Mouse (Mus musculus): ENCODE measurements around the gene Olfr520. TPM values are rescaled to one million over a fixed set of nuclear protein-coding genes. Genes with fewer than 3 reads are reported as not detected.
"Not testable (repeated sequence)": the region's sequence is repeated elsewhere in the genome, so short reads cannot be mapped to it uniquely, and the experiment has no call there.

Gene Olfr520
- polyA plus RNA-seq, 1 experiment from 2014 or later: not detected

DNA sequence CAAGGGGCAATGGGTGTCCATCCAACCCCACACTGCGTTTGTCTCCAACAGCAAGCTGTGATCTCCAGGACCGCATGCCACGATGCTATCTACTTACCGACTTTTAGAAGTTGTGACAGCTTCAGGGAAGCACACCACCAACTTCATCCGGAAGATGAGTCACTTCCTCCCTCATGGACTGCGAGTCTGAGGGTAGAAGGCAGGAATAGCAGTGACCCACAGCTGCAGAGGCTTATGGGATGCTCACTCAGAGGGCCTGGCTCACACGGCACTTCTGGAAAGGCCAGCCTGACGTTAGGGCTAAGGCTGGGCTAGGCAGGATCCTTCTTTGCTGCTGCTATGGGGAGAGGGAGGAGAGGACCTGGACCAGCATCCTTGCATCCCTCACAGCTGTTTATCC is 18.9 kb upstream of the Olfr520 start, which contains the start of gene Slco2b1:
Gene Slco2b1 (minus strand): TSS at position 175 of the 400 bp plus-strand sequence.
- H3K4me2 ChIP-seq: no peak within 1 kb of the TSS
- no peaks in the 10 kb centered on the region for H3K36me3 ChIP-seq
- 63% methylated on average over 8 of the region's 8 CpGs for WGBS
- H3K9ac ChIP-seq: no peak within 1 kb of the TSS
- H3K9me3 ChIP-seq: no peaks in the 10 kb centered on the region
- no peak within 1 kb of the TSS for H3K27ac ChIP-seq (replicated peaks)
- H3K4me3 ChIP-seq: no peak within 1 kb of the TSS
- ATAC-seq (ENCODE audit: extremely low read depth, insufficient number of reproducible peaks, low FRiP score, low TSS enrichment): no peak
- peaks cover 29% of the 10 kb centered on the region for H3K27me3 ChIP-seq (replicated peaks)
- peaks cover 15% of the 10 kb centered on the region for H3K4me1 ChIP-seq

DNA sequence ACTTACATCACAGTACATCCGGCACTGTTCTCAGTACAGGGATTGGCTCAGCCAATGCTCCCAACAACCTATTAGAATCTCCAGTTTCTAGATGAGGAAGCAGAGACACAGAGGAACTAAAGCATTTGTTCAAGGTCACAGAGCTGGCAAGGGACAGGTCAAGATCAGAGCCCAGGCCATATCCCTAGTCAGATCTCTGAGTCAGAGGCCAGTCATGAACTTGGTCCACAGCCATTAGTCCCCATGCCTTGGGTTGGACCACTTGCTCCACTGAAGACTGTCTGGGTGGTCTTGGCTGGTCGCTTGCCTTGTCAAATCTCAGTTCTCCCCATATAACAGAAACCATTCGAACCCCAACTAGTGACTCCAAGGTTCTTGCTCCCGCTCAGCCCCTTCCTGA is 17.6 kb upstream of the Olfr520 start:
- Histone ChIP-seq H3K9me3 (no peaks in the 10 kb centered on the region), H3K4me2 (no peak overlapping the region), H3K27me3 (replicated peaks) (peaks cover 29% of the 10 kb centered on the region), H3K27ac (replicated peaks) (no peak overlapping the region), H3K4me3 (no peak overlapping the region), H3K4me1 (peaks cover 2% of the 10 kb centered on the region; the same call in 1 of the 2 replicates), H3K9ac (no peak overlapping the region), H3K36me3 (no peaks in the 10 kb centered on the region)
- WGBS: 78% methylated on average over 4 of the region's 4 CpGs
- no peak for ATAC-seq (ENCODE audit: extremely low read depth, insufficient number of reproducible peaks, low FRiP score, low TSS enrichment)

DNA sequence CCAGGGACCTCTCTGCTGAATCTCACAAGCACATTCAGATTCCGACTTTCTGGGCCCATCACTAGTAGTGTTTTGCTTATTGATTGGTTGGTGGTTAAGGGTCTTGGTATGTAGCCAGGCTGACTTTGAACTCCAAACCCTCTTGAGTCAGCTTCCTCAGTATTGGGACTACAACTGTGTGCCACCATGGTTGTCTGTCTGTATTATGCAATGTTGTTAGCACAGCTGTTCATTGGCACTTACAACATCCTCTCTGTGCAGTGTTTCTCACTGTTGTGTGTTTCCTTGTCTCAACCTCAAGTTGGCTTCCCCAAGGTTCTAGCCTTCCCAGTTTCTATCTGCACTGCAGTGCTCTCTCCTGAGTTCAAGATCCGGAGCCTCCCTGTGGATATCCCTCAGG is 13.5 kb upstream of the Olfr520 start:
- H3K4me1 ChIP-seq: no peaks in the 10 kb centered on the region
- no peak overlapping the region for H3K4me2 ChIP-seq
- H3K9ac ChIP-seq: no peak overlapping the region
- ATAC-seq (ENCODE audit: extremely low read depth, insufficient number of reproducible peaks, low FRiP score, low TSS enrichment): no peak
- 80% methylated on average over 2 of the region's 2 CpGs for WGBS
- peaks cover 6% of the 10 kb centered on the region for H3K27me3 ChIP-seq (replicated peaks)
- H3K4me3 ChIP-seq: no peak overlapping the region
- H3K9me3 ChIP-seq: no peaks in the 10 kb centered on the region
- H3K36me3 ChIP-seq: no peaks in the 10 kb centered on the region
- no peak overlapping the region for H3K27ac ChIP-seq (replicated peaks)

DNA sequence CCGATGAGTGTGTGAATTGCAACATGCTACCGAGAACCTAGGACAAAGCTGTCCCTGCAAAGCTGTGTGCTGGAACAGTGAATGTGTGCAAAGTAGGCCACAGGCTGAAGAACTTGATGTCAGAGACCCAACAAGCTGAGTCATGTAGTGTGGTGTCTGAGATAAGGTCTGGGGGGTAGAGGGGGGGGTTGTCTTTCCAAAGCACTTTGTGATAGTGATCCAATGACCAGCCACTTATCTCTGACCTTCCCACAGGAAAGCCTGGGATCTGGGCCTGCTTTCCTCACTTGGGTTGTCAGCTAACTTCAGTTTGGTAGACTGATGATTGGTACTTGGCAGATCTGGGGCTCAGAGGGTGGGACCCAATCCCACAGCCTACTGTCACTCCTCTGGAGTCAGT is 4.5 kb downstream of the Olfr520 start:
- Histone ChIP-seq H3K27ac (replicated peaks) (no peak overlapping the region), H3K36me3 (no peaks in the 10 kb centered on the region), H3K27me3 (replicated peaks) (no peaks in the 10 kb centered on the region), H3K9ac (no peak overlapping the region), H3K4me3 (no peak overlapping the region), H3K4me1 (peaks cover 6% of the 10 kb centered on the region; the same call in 1 of the 2 replicates), H3K9me3 (no peaks in the 10 kb centered on the region), H3K4me2 (no peak overlapping the region)
- ATAC-seq (ENCODE audit: extremely low read depth, insufficient number of reproducible peaks, low FRiP score, low TSS enrichment): no peak
- WGBS: 55% methylated on average over 2 of the region's 2 CpGs

- H3K27me3 ChIP-seq (replicated peaks); H3K9me3 ChIP-seq; H3K27ac ChIP-seq (replicated peaks); H3K4me1 ChIP-seq; H3K4me2 ChIP-seq; H3K9ac ChIP-seq; H3K36me3 ChIP-seq; H3K4me3 ChIP-seq; ATAC-seq (ENCODE audit: extremely low read depth, insufficient number of reproducible peaks, low FRiP score, low TSS enrichment): not testable (repeated sequence)
- 93% methylated on average over 9 of the region's 9 CpGs for WGBS
Observed at GRCm38 (mm10) chr7:99735491-99735890, 5.4 kb downstream of the Olfr520 start.

DNA sequence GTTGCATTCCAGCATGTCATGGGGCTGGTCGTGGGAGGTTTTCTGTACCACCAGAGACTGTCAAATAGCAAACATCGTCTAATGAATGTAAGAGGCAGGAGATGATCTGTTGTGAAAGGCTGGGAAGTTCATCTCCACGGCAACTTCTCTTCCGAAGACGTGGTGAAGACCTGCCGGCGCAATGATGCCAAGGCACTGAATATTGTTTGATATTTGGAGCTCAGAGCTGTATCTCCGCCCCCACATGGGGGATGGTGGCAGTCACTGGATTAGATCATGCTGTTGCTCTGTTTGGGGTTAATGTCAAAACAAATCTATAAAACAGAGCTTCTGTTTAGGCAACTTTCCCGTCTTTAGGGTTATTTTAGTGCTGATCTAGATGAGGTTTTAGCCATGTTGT is 9.2 kb downstream of the Olfr520 start:
- 56% methylated on average over 9 of the region's 9 CpGs for WGBS
- H3K27ac ChIP-seq (replicated peaks): no peak overlapping the region
- H3K9ac ChIP-seq: no peak overlapping the region
- ATAC-seq (ENCODE audit: extremely low read depth, insufficient number of reproducible peaks, low FRiP score, low TSS enrichment): no peak
- H3K4me3 ChIP-seq: no peak overlapping the region
- H3K9me3 ChIP-seq: no peaks in the 10 kb centered on the region
- no peaks in the 10 kb centered on the region for H3K36me3 ChIP-seq
- H3K27me3 ChIP-seq (replicated peaks): no peaks in the 10 kb centered on the region
- H3K4me2 ChIP-seq: no peak overlapping the region
- H3K4me1 ChIP-seq: peaks cover 5% of the 10 kb centered on the region; the same call in 1 of the 2 replicates

- Histone ChIP-seq H3K9me3 (peaks cover 25% of the 10 kb centered on the region), H3K27me3 (replicated peaks) (no peaks in the 10 kb centered on the region), H3K27ac (replicated peaks) (no peak within 1 kb of the TSS), H3K4me1 (no peaks in the 10 kb centered on the region), H3K9ac (no peak within 1 kb of the TSS), H3K4me3 (no peak within 1 kb of the TSS), H3K36me3 (no peaks in the 10 kb centered on the region), H3K4me2 (no peak within 1 kb of the TSS)
- 84% methylated on average over 2 of the region's 2 CpGs for WGBS
- ATAC-seq (ENCODE audit: extremely low read depth, insufficient number of reproducible peaks, low FRiP score, low TSS enrichment): no peak
Observed at GRCm38 (mm10) chr7:99763207-99763606, 33.1 kb downstream of the Olfr520 start, which contains the start of gene Olfr521. Gene Olfr521 (plus strand): TSS chr7:99763507.

DNA sequence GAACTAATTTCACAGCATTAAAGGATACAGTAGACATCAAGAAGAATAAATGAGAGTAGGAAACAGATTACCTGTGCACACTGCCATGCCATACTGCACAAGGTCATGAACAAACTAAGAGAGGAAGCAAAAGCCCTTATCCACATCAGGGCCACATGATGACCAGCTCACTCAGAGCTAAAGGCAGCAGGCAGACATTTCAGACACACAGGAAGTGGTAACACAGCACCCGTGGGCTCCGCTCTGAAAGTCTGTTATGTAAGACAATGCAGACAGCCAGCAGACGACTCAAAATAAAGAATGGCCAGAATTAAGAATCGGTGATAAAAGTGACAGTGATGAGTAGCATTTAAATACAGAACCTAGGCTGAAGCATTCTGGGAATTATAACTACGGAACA is 51.3 kb downstream of the Olfr520 start:
- Histone ChIP-seq H3K9me3 (no peaks in the 10 kb centered on the region), H3K9ac (no peak overlapping the region), H3K4me2 (no peak overlapping the region), H3K4me3 (no peak overlapping the region), H3K27ac (replicated peaks) (no peak overlapping the region), H3K27me3 (replicated peaks) (no peaks in the 10 kb centered on the region; the same call in 1 of the 2 replicates), H3K36me3 (no peaks in the 10 kb centered on the region), H3K4me1 (no peaks in the 10 kb centered on the region)
- ATAC-seq (ENCODE audit: extremely low read depth, insufficient number of reproducible peaks, low FRiP score, low TSS enrichment): no peak
- 61% methylated on average over 5 of the region's 5 CpGs for WGBS

DNA sequence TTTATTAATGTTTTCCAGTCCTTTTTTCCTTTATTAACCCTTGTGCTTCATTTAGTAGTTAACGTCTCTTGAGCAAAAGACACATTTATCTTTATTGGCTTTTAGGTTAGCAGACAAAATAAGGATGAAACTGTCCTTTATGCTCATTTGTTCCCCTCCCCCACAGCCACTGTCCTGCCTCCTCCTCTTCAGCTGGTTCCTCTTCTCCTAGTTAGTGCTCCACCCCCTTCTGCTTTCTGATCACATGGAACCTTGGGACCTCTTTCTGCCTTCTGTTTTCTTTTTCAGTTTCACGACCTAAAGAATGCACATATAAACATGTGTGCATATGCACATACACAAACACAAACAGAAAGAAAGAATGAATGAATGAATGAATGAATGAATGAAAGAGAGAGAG is 51.8 kb downstream of the Olfr520 start:
- Histone ChIP-seq H3K9me3 (no peaks in the 10 kb centered on the region), H3K36me3 (no peaks in the 10 kb centered on the region), H3K27ac (replicated peaks) (no peak overlapping the region), H3K27me3 (replicated peaks) (no peaks in the 10 kb centered on the region; the same call in 1 of the 2 replicates), H3K9ac (no peak overlapping the region), H3K4me3 (no peak overlapping the region), H3K4me2 (no peak overlapping the region), H3K4me1 (no peaks in the 10 kb centered on the region)
- no peak for ATAC-seq (ENCODE audit: extremely low read depth, insufficient number of reproducible peaks, low FRiP score, low TSS enrichment)
- WGBS: 81% methylated on average over 2 of the region's 2 CpGs

DNA sequence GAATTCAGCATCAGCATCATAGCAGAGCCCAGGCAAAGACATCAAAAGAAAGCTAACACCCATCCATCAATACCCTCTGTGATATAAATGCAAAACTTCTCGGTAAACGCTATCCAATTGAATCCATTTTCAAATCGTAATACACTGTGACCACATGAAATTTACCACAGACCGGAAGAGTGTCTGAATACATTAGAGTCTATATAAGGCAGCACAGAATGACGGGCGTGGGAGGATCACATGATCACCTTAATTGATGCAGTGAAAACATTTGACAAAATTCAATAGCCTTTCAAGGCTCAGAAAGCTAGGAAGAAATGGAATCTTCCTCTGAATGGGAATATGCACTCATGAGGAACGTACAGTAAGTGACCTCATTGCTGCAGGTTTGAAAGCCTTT is 53.3 kb downstream of the Olfr520 start:
- 80% methylated on average over 7 of the region's 7 CpGs for WGBS
- Histone ChIP-seq H3K4me1 (no peaks in the 10 kb centered on the region), H3K36me3 (no peaks in the 10 kb centered on the region), H3K9me3 (no peaks in the 10 kb centered on the region), H3K4me3 (no peak overlapping the region), H3K9ac (no peak overlapping the region), H3K27me3 (replicated peaks) (no peaks in the 10 kb centered on the region; the same call in 1 of the 2 replicates), H3K27ac (replicated peaks) (no peak overlapping the region), H3K4me2 (no peak overlapping the region)
- no peak for ATAC-seq (ENCODE audit: extremely low read depth, insufficient number of reproducible peaks, low FRiP score, low TSS enrichment)

DNA sequence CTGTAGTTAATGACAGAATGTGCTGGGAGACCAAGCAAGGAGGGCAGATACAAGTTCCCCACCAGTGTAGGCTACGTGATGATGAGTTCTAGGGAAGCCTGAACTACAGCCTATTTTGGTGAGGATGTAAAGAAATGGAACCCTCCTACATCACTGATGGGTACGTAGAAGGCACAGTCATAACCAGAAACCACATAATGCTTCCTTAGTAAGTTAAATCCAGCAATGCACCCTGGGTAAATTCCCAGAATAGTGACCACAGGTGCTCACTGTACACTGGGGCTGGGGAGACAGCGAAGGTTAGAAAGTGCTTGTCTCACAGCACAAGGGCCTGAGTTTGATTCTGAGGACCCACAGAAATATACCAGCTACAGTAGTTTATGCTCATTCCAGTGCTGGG is 55.5 kb downstream of the Olfr520 start:
- no peak for ATAC-seq (ENCODE audit: extremely low read depth, insufficient number of reproducible peaks, low FRiP score, low TSS enrichment)
- Histone ChIP-seq H3K9ac (no peak overlapping the region), H3K36me3 (no peaks in the 10 kb centered on the region), H3K4me2 (no peak overlapping the region), H3K4me3 (no peak overlapping the region), H3K27me3 (replicated peaks) (no peaks in the 10 kb centered on the region), H3K27ac (replicated peaks) (no peak overlapping the region), H3K4me1 (no peaks in the 10 kb centered on the region), H3K9me3 (no peaks in the 10 kb centered on the region)
- WGBS: 77% methylated on average over 3 of the region's 3 CpGs
